Mouse (Mus musculus) thymus, postnatal 10 days (tissue): ENCODE data around the gene Bora.

Source experiments
- DNase-seq, 2 experiments: peaks; one replicate each; pipeline ENCODE4 v3.0.0; 2021; ENCODE audit warnings: low spot score in 2 of 2

Gene Bora

GRCm38 (mm10) chr14:99063091-99063490, 17.1 kb downstream of the Bora start:
- no peak for DNase-seq

- DNase-seq = no peak
Measured at GRCm38 (mm10) chr14:99071146-99071545, 25.1 kb downstream of the Bora start.

- no peak for DNase-seq
Measured at GRCm38 (mm10) chr14:99088947-99089346, 42.9 kb downstream of the Bora start.

- DNase-seq = peak; percentile 98 to 99
Measured at GRCm38 (mm10) chr14:99099267-99099966, 53.4 kb downstream of the Bora start, which contains the start of the genes Pibf1 and Dis3. Gene Pibf1 (plus strand): TSS chr14:99099424. Gene Dis3 (minus strand): TSS chr14:99099770.

- peak in 1 of 2 experiments; percentile 13 for DNase-seq
Measured at GRCm38 (mm10) chr14:99099967-99100587, 54.1 kb downstream of the Bora start.

GRCm38 (mm10) chr14:99103050-99103449, 57.0 kb downstream of the Bora start:
- DNase-seq = no peak

GRCm38 (mm10) chr14:99104542-99105123, 58.6 kb downstream of the Bora start:
- DNase-seq = no peak

- DNase-seq = no peak
Measured at GRCm38 (mm10) chr14:99106671-99107070, 60.6 kb downstream of the Bora start.

- DNase-seq = no peak
Measured at GRCm38 (mm10) chr14:99107631-99108187, 61.7 kb downstream of the Bora start.

- no peak for DNase-seq
Measured at GRCm38 (mm10) chr14:99108762-99109161, 62.7 kb downstream of the Bora start.

- DNase-seq = no peak
Measured at GRCm38 (mm10) chr14:99117576-99117975, 71.6 kb downstream of the Bora start.

- no peak for DNase-seq
Measured at GRCm38 (mm10) chr14:99121584-99122339, 75.7 kb downstream of the Bora start.

GRCm38 (mm10) chr14:99124076-99124475, 78.1 kb downstream of the Bora start:
- no peak for DNase-seq
